Comparison of ENCODE assay signal across 9 mouse cellular contexts in genomic region chr1:125441251-125441650, GRCm38 (mm10). TPM values are rescaled to one million over a fixed set of nuclear protein-coding genes. Genes with fewer than 3 reads are reported as not detected.
DNase-seq lines count a peak whose midpoint lies in the region; ATAC-seq and TF ChIP-seq lines count a peak whose summit lies in the region.
"Had no signal": no experiment of that assay in that cellular context is flagged by ENCODE, and none has a peak within 500 bp of the region (broad histone marks: within the 10 kb centered on the region; RNA-seq: fewer than 3 reads in every experiment).

No protein-coding gene starts in this region.

- no peak overlapping the region for H3K4me3 ChIP-seq in gastrocnemius, adult 2 months
- H3K4me3 ChIP-seq in intestine, embryonic 16.5 days (ENCODE audit: low read length), result no peak overlapping the region
- H3K4me3 ChIP-seq in limb, embryonic 10.5 days, result no peak overlapping the region

- ATAC-seq in CD4-positive, CD25-positive, alpha-beta regulatory T cell, adult 4 months, result peak; percentile 72
- ATAC-seq in intestine, embryonic 16.5 days, result 0 out of 2 replicates have a peak, but pooled peaks have one; percentile 3
- peak; percentile 62 for ATAC-seq in neutrophil, adult 5-6 weeks (ENCODE audit: extremely low read depth, insufficient number of reproducible peaks, low FRiP score, poor library complexity, severe bottlenecking)

- WGBS in intestine, embryonic 16.5 days, result 80% methylated on average over 6 of the region's 6 CpGs
- WGBS in limb, embryonic 10.5 days, result 90% methylated on average over 6 of the region's 6 CpGs

- H3K4me2 ChIP-seq in intestine, embryonic 16.5 days (ENCODE audit: low read depth, low read length), result no peak overlapping the region

- H3K9me3 ChIP-seq in intestine, embryonic 16.5 days (ENCODE audit: control insufficient read depth, low read length), result no peaks in the 10 kb centered on the region
- no peaks in the 10 kb centered on the region for H3K9me3 ChIP-seq in limb, embryonic 10.5 days (replicated peaks)

- no peak for DNase-seq in gastrocnemius, adult 2 months
- DNase-seq in gastrocnemius, postnatal 14 days, result no peak
- DNase-seq in limb, embryonic 10.5 days (ENCODE audit: low spot score), result no peak
- DNase-seq in adrenal gland, postnatal 4 days (ENCODE audit: low spot score in 2 of 2), result no peak
- DNase-seq in right cerebral cortex, postnatal 4 days, result no peak
- DNase-seq: right cerebral cortex, postnatal 25 days had no signal

- intact Hi-C loops in gastrocnemius, adult 2 months (cut with DNase I), result no loop called here
- intact Hi-C loops in gastrocnemius, postnatal 14 days (cut with DNase I; ENCODE audit: low total_unique reads), result no loop called here

- no peaks in the 10 kb centered on the region for H3K36me3 ChIP-seq in intestine, embryonic 16.5 days (ENCODE audit: control insufficient read depth, insufficient read depth, low read length)
- no peaks in the 10 kb centered on the region for H3K36me3 ChIP-seq in limb, embryonic 10.5 days

- no peaks in the 10 kb centered on the region for H3K4me1 ChIP-seq in intestine, embryonic 16.5 days (ENCODE audit: control insufficient read depth, insufficient read depth, low read length)
- H3K4me1 ChIP-seq in limb, embryonic 10.5 days, result peaks cover 2% of the 10 kb centered on the region; the same call in 1 of the 2 replicates

- peak overlapping the region; percentile 48 for H3K27ac ChIP-seq in gastrocnemius, adult 2 months
- H3K27ac ChIP-seq in intestine, embryonic 16.5 days (ENCODE audit: low read length), result peak overlapping the region; percentile 27
- no peak overlapping the region for H3K27ac ChIP-seq in limb, embryonic 10.5 days

- no peak overlapping the region for H3K9ac ChIP-seq in intestine, embryonic 16.5 days (ENCODE audit: low read depth, low read length)

- no peaks in the 10 kb centered on the region for H3K27me3 ChIP-seq in intestine, embryonic 16.5 days (replicated peaks; ENCODE audit: control insufficient read depth, insufficient read depth, low read length)
- H3K27me3 ChIP-seq in limb, embryonic 10.5 days (ENCODE audit: low read depth, poor library complexity, severe bottlenecking), result no peaks in the 10 kb centered on the region

- TF ChIP-seq CTCF in gastrocnemius, adult 2 months (IDR thresholded peaks at IDR 0.05), result no peak

RNA-seq across cellular contexts. Expression of gene Actr3, which starts 5.7 kb away (rescaled TPM):
- total RNA-seq in gastrocnemius, adult 2 months (2021), result 10 to 100 TPM; 35.6 to 45.1 TPM
- total RNA-seq in gastrocnemius, postnatal 14 days (2021), result 10 to 100 TPM; 56.2 to 63.8 TPM
- 100 to 1,000 TPM; 428 to 528 TPM for polyA plus RNA-seq in CD4-positive, CD25-positive, alpha-beta regulatory T cell, adult 4 months (2017; shearing (Covaris generic))
- polyA plus RNA-seq in intestine, embryonic 16.5 days (2015; fragmentation: Nextera tagmentation; extraction: Ambion mirVana), result 354 and 361 TPM in 2 replicates
- total RNA-seq in neutrophil, adult 5-6 weeks (2017), result 1,373 and 1,435 TPM in 2 replicates
- 230 and 231 TPM in 2 replicates for polyA plus RNA-seq in limb, embryonic 10.5 days (2016; fragmentation: Nextera tagmentation; extraction: Ambion mirVana)
- 100 to 1,000 TPM; 172 to 175 TPM for total RNA-seq in adrenal gland, postnatal 4 days (2021)

Comparison
In these comparisons a context has a peak if more than half of its experiments do, and no peak if none do; other contexts are left out.
1. ATAC-seq: peak in every context shown above with its lines; median percentile 72 in CD4-positive, CD25-positive, alpha-beta regulatory T cell, adult 4 months; 62 in neutrophil, adult 5-6 weeks; 3 in intestine, embryonic 16.5 days.